Mouse (Mus musculus): ENCODE data around the gene Rhbg.

The Rhbg gene

GRCm38 (mm10) chr3:88227976-88228375 lies 26.5 kb downstream of the Rhbg start:
- no peak for DNase-seq

GRCm38 (mm10) chr3:88227260-88227659 lies 27.2 kb downstream of the Rhbg start:
- DNase-seq: no peak

GRCm38 (mm10) chr3:88226101-88226845 lies 28.2 kb downstream of the Rhbg start:
- DNase-seq: no peak

GRCm38 (mm10) chr3:88224929-88225328 lies 29.6 kb downstream of the Rhbg start:
- no peak for DNase-seq

- no peak for DNase-seq
Measured at GRCm38 (mm10) chr3:88222446-88222845, 32.1 kb downstream of the Rhbg start.

GRCm38 (mm10) chr3:88221519-88222390 lies 32.8 kb downstream of the Rhbg start:
- DNase-seq: no peak

- DNase-seq: peak; percentile 70
Measured at GRCm38 (mm10) chr3:88220842-88221241, 33.7 kb downstream of the Rhbg start.

- no peak for DNase-seq
Measured at GRCm38 (mm10) chr3:88219940-88220339, 34.6 kb downstream of the Rhbg start.

- no peak for DNase-seq
Measured at GRCm38 (mm10) chr3:88217679-88218078, 36.8 kb downstream of the Rhbg start.

GRCm38 (mm10) chr3:88216534-88217326 lies 37.8 kb downstream of the Rhbg start:
- no peak for DNase-seq

- DNase-seq: no peak
Measured at GRCm38 (mm10) chr3:88216116-88216515, 38.4 kb downstream of the Rhbg start.

- no peak for DNase-seq
Measured at GRCm38 (mm10) chr3:88215553-88216004, 38.9 kb downstream of the Rhbg start.

- DNase-seq: no peak
Measured at GRCm38 (mm10) chr3:88214971-88215552, 39.4 kb downstream of the Rhbg start.

- DNase-seq: no peak
Measured at GRCm38 (mm10) chr3:88214197-88214938, 40.1 kb downstream of the Rhbg start.

GRCm38 (mm10) chr3:88213019-88213418 lies 41.5 kb downstream of the Rhbg start:
- no peak for DNase-seq

GRCm38 (mm10) chr3:88212356-88212755 lies 42.2 kb downstream of the Rhbg start:
- DNase-seq: no peak

GRCm38 (mm10) chr3:88210918-88211317 lies 43.6 kb downstream of the Rhbg start:
- DNase-seq: no peak

GRCm38 (mm10) chr3:88210121-88210520 lies 44.4 kb downstream of the Rhbg start:
- no peak for DNase-seq

- no peak for DNase-seq
Measured at GRCm38 (mm10) chr3:88209306-88209705, 45.2 kb downstream of the Rhbg start.

GRCm38 (mm10) chr3:88208226-88208720 lies 46.2 kb downstream of the Rhbg start:
- no peak for DNase-seq

- no peak for DNase-seq
Measured at GRCm38 (mm10) chr3:88207451-88208100, 46.9 kb downstream of the Rhbg start.
